Mouse (Mus musculus): Measurements from ENCODE around the gene Pdcd11. TPM values are rescaled to one million over a fixed set of nuclear protein-coding genes. Genes with fewer than 3 reads are reported as not detected.
"Not testable (repeated sequence)": the region's sequence is repeated elsewhere in the genome, so short reads cannot be mapped to it uniquely, and the experiment has no call there.

The Pdcd11 gene
- polyA plus RNA-seq, 1 experiment from 2014 or later, result 10.9 TPM

DNA sequence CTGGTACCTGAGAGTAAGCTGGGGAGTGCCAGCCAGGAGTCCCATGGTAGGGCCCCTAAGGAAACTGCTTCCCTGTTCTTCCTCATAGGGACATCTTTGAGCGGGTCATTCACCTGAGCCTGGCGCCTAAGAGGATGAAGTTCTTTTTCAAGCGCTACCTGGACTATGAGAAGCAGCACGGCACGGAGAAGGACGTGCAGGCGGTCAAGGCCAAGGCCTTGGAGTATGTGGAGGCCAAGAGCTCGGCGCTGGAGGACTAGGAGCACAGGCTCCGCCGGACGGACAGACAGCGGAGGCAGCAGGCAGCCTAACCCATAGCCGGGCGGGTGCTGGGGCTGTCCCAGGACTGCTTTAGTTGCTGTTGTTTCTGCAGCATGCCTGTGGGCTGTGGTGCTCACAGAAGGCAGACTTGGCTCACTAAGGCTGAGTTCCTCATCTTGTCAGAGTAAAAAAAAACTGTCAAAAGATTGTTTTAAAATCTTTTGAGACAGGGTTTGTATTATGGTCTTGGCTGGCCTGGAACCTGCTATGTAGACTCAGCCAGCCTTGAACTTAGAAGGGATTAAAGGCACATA is 40.1 kb downstream of the Pdcd11 start:
- Histone ChIP-seq H3K9me3 (replicated peaks) (no peaks in the 10 kb centered on the region), H3K4me1 (peaks cover 12% of the 10 kb centered on the region; the same call in 1 of the 2 replicates), H3K9ac (no peak overlapping the region), H3K4me2 (no peak overlapping the region), H3K27ac (no peak overlapping the region), H3K4me3 (no peak overlapping the region), H3K27me3 (replicated peaks) (no peaks in the 10 kb centered on the region), H3K36me3 (peaks cover 85% of the 10 kb centered on the region)
- no peak for ATAC-seq
- 86% methylated on average over 15 of the region's 15 CpGs for WGBS (ENCODE audit: insufficient replicate concordance)

DNA sequence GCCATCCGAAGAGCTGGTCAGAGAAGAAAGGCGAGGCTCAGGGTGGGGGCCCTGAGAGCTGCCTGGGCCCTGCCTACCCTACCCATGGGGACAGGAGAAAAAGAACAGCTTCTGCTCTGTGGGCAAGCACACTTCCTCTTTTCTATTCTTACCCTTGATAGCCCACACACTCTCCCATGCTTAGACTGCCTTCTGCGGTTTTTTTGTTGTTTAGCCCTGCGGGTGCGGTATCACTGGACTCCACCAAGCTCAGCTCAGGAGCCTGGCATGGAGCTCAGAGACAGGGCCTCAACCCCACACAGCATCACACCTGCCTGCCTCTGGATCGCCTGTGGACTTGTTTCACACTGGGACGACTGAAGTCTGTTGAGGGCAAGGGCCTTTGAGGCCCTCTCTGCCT is 42.6 kb downstream of the Pdcd11 start:
- no peak overlapping the region for H3K4me2 ChIP-seq
- peaks cover 10% of the 10 kb centered on the region for H3K27me3 ChIP-seq (replicated peaks)
- H3K9me3 ChIP-seq (replicated peaks), result no peaks in the 10 kb centered on the region
- H3K4me3 ChIP-seq, result no peak overlapping the region
- peak; percentile 43; the same call in 1 of the 2 replicates for ATAC-seq
- no peak overlapping the region for H3K27ac ChIP-seq
- WGBS (ENCODE audit: insufficient replicate concordance), result 20% methylated on average over 7 of the region's 7 CpGs
- peaks cover 59% of the 10 kb centered on the region for H3K36me3 ChIP-seq
- H3K4me1 ChIP-seq, result peaks cover 36% of the 10 kb centered on the region
- no peak overlapping the region for H3K9ac ChIP-seq

DNA sequence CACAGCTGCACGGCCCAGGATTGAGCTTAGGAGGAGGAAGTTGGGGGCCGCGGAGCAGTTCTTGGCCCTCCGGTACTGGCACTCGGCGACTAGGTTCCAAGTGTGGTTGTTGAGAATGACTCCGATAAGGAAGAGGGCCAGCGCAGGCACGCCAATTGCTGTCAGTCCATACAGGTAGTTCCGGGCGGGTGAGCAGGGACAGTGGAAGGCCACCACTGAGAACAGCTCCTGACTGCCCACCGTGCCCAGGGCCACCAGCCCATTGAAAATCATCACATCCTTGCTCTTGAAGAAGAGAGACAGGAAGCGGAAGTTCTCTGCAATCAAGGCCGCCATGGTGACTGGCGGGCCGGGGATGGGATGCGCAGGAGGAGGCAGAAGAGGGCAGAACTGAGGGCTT is 45.0 kb downstream of the Pdcd11 start:
- Histone ChIP-seq H3K27ac (no peak overlapping the region), H3K9me3 (replicated peaks) (no peaks in the 10 kb centered on the region), H3K27me3 (replicated peaks) (peaks cover 23% of the 10 kb centered on the region), H3K4me3 (no peak overlapping the region), H3K4me1 (peaks cover 41% of the 10 kb centered on the region), H3K4me2 (no peak overlapping the region), H3K36me3 (peaks cover 35% of the 10 kb centered on the region), H3K9ac (no peak overlapping the region)
- ATAC-seq, result no peak
- 74% methylated on average over 17 of the region's 17 CpGs for WGBS (ENCODE audit: insufficient replicate concordance)

DNA sequence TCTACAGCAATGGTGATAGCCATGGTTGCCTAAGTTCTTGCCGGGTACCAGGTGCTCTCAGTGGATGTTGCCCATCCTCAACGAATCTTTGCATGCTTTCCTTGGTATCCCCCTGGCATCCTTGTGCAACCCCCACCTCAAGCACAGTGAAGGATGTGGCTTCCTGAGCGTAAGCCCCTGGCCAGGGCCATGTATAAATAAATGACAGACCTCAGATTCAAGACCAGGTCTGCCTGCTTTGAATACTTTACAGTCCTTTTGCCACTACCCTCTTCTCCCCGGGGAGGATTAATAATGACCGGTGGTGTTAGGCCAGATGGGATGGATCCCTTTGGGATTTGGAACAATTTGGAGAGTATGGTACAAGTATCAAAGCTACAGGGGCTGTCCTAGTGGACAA is 45.6 kb downstream of the Pdcd11 start:
- Histone ChIP-seq H3K4me2 (no peak overlapping the region), H3K27me3 (replicated peaks) (peaks cover 29% of the 10 kb centered on the region), H3K27ac (no peak overlapping the region), H3K9ac (no peak overlapping the region), H3K4me3 (no peak overlapping the region), H3K9me3 (replicated peaks) (no peaks in the 10 kb centered on the region), H3K36me3 (peaks cover 29% of the 10 kb centered on the region), H3K4me1 (peaks cover 41% of the 10 kb centered on the region)
- 82% methylated on average over 5 of the region's 5 CpGs for WGBS (ENCODE audit: insufficient replicate concordance)
- no peak for ATAC-seq

DNA sequence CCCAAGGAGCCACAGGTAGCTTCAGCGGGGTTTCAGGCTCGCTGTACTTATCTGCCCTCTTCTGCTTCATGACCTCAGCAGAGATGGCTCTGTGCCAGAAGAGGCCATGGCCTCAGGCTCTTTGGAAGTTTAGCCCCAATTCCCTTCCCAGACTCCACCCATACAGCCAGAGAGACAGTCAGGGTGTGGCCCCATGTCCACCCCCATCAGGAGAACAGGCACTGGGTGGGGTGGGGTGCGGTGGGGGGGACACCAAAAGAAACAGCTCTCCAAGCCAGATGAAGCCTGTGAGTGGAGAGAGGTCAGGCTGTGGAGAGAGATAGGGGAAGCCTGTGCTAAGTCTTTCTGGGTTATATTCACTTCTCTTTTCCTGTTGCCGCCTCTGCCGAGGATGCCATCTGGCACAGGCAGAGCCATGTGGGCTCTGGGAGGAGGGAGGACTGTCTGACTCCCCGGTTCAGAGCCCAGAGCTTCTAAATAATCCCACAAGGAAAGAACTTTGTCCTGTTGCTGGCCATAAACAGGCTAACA is 46.5 kb downstream of the Pdcd11 start:
- H3K9ac ChIP-seq, result peak overlapping the region; percentile 59; the same call in 1 of the 2 replicates
- H3K9me3 ChIP-seq (replicated peaks), result no peaks in the 10 kb centered on the region
- peak overlapping the region; percentile 63 for H3K4me2 ChIP-seq
- H3K4me1 ChIP-seq, result peaks cover 41% of the 10 kb centered on the region
- ATAC-seq, result 0 out of 2 replicates have a peak, but pooled peaks have one; percentile 22
- peak overlapping the region; percentile 66; the same call in 1 of the 2 replicates for H3K27ac ChIP-seq
- H3K4me3 ChIP-seq, result peak overlapping the region; percentile 46
- peaks cover 20% of the 10 kb centered on the region for H3K36me3 ChIP-seq
- WGBS (ENCODE audit: insufficient replicate concordance), result 6% methylated on average over 6 of the region's 6 CpGs
- peaks cover 29% of the 10 kb centered on the region for H3K27me3 ChIP-seq (replicated peaks)

DNA sequence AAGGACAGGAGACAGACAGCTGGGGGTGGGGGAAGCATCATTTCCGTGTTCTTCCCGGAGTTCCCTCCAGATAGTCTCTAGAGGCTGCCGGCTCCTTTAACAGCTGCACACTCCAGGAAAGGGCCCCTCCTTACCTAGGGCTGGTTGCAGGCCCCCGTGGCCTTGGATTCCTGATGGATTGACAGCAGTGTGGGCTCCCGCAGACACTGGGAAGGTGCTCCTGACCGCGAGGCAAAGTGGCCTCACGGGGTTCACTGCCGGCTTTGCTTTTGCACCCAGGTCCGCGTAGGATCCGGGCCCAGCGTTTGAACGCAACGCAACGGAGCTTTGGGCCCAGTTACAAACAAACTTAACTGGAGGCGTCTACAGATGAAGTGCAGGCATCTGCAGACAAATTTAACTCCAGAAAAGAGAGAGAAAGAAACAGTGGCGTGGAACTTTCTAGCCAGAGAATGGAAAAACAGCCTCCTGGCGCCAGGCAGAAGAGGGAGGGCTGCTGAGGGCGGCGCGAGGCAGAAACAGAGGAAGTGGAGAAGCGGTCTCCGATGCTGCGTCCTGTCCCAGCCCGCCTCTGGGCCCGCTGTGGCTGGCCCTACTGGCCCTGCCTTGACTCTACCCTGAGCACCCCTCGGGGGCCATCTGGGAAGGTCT is 47.3 kb downstream of the Pdcd11 start, which contains the start of gene Calhm2:
TSS of gene Calhm2 (minus strand) at position 524 of the 651 bp plus-strand sequence.
- 2% methylated on average over 28 of the region's 28 CpGs for WGBS (ENCODE audit: insufficient replicate concordance)
- peak within 1 kb of the TSS; percentile 59 for H3K9ac ChIP-seq

DNA sequence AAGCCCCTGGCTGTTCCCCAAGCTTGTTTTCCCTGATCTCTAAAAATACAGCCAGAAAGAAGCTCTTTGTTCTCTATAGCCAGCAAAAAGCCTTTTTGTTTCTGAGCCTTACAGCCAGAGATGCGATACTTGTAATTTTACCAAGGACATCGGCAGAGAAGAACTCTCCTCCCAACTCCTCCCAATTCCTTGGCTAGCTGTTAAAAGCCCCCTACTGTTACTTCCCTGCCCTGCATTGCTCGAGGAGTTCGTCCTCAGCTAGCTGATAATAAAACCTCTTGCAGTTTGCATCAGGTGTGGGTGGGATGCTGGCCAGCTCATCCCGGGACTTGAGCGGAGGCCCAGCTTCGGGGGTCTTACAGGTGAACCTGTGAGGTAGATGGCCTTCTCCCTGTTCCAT is 49.0 kb downstream of the Pdcd11 start:
- not testable (repeated sequence) for H3K36me3 ChIP-seq; ATAC-seq; H3K9ac ChIP-seq; H3K27ac ChIP-seq; H3K4me2 ChIP-seq; H3K4me3 ChIP-seq; H3K9me3 ChIP-seq (replicated peaks)
- 36% methylated on average over 7 of the region's 7 CpGs for WGBS (ENCODE audit: insufficient replicate concordance)
- peaks cover 37% of the 10 kb centered on the region for H3K27me3 ChIP-seq (replicated peaks)
- peaks cover 31% of the 10 kb centered on the region for H3K4me1 ChIP-seq

More for the DNA sequence above, 47.3 kb downstream of the Pdcd11 start, which contains the start of gene Calhm2:
- ATAC-seq, result no peak
- Histone ChIP-seq H3K4me2 (peak within 1 kb of the TSS; percentile 63), H3K4me3 (peak within 1 kb of the TSS; percentile 46), H3K4me1 (peaks cover 40% of the 10 kb centered on the region), H3K27me3 (replicated peaks) (peaks cover 29% of the 10 kb centered on the region), H3K36me3 (peaks cover 12% of the 10 kb centered on the region), H3K9me3 (replicated peaks) (no peaks in the 10 kb centered on the region), H3K27ac (peak within 1 kb of the TSS; percentile 66)

DNA sequence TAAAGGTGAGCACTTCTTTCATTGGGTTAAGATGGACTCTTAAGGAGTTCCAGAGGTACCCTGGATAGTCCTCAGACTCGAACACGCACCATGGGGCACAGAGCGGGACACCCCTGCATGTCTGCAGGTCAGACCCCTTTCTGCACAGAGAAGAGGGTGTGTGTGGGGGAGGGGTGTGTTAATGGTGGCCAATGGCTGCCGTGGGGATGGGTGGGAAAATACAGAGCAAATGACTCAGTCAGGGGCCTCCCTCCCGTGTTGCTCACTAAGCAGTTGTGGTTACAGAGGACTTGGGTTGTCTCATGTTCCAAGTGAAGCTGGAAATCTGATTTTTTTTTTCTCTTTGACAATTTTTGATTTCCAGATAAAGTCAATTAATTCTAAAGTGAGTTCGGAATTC is 51.9 kb downstream of the Pdcd11 start:
- peaks cover 33% of the 10 kb centered on the region for H3K27me3 ChIP-seq (replicated peaks)
- H3K9ac ChIP-seq, result no peak overlapping the region
- H3K4me1 ChIP-seq, result peaks cover 11% of the 10 kb centered on the region
- no peaks in the 10 kb centered on the region for H3K36me3 ChIP-seq
- 52% methylated on average over 6 of the region's 6 CpGs for WGBS (ENCODE audit: insufficient replicate concordance)
- no peak for ATAC-seq
- no peak overlapping the region for H3K4me3 ChIP-seq
- no peak overlapping the region for H3K4me2 ChIP-seq
- no peaks in the 10 kb centered on the region for H3K9me3 ChIP-seq (replicated peaks)
- H3K27ac ChIP-seq, result no peak overlapping the region

DNA sequence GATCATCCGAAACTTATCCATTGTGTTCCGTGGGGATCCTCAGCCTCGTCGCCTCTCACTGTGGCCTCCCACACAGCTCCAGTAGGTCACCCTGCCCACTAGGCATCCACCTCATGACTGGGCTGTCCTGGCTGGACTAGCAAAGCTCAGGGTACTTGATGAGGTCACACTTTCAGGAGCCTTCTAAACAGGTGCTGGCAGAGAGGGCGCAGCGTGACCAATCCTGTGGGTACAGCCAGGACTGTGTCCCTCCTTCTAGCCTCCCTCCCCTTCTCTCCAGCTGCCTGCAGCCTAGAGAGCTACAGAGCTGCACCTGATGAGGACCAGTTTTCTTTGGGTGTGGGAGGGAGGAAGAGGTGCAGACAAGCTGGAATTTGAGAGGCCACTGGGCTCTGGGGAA is 53.6 kb downstream of the Pdcd11 start, which contains the start of gene Calhm1:
TSS of gene Calhm1 (minus strand) at position 101 of the 400 bp plus-strand sequence.
- Histone ChIP-seq H3K4me3 (no peak within 1 kb of the TSS), H3K27ac (no peak within 1 kb of the TSS), H3K27me3 (replicated peaks) (peaks cover 28% of the 10 kb centered on the region), H3K36me3 (no peaks in the 10 kb centered on the region), H3K4me2 (no peak within 1 kb of the TSS), H3K9ac (no peak within 1 kb of the TSS), H3K9me3 (replicated peaks) (no peaks in the 10 kb centered on the region), H3K4me1 (no peaks in the 10 kb centered on the region)
- 90% methylated on average over 6 of the region's 6 CpGs for WGBS (ENCODE audit: insufficient replicate concordance)
- ATAC-seq, result no peak

DNA sequence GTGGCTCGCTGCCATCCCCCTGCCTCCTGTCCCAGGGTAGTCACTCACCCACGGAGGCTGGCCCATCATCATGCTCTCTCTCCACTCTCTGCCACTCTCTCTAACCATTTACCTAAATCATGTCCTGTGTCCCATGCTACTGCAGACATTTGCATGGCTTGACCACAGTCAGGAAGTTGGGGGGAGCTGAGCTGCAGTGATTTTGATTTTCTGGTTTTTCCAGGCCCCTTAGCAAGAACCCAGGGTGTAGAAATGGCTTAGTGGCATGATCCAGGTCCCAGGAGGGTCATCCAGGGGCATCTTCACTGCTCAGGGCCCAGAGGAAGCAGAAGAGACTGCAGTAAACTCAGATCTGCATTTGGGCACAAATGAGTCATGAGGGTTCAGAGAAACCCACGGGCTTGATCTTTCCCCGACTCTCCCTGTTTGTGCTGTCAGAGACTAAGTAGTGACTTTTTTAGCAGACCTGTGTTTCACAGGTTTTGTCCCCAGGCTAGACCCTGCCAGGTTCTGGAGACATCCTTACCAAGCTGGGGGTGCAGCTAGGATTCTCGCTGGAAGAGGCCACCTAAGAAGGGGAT is 57.8 kb downstream of the Pdcd11 start:
- Histone ChIP-seq H3K4me1 (no peaks in the 10 kb centered on the region), H3K4me2 (no peak overlapping the region), H3K27me3 (replicated peaks) (peaks cover 56% of the 10 kb centered on the region), H3K36me3 (no peaks in the 10 kb centered on the region), H3K27ac (no peak overlapping the region), H3K4me3 (no peak overlapping the region), H3K9ac (no peak overlapping the region), H3K9me3 (replicated peaks) (no peaks in the 10 kb centered on the region)
- WGBS (ENCODE audit: insufficient replicate concordance), result 51% methylated on average over 5 of the region's 5 CpGs
- no peak for ATAC-seq

DNA sequence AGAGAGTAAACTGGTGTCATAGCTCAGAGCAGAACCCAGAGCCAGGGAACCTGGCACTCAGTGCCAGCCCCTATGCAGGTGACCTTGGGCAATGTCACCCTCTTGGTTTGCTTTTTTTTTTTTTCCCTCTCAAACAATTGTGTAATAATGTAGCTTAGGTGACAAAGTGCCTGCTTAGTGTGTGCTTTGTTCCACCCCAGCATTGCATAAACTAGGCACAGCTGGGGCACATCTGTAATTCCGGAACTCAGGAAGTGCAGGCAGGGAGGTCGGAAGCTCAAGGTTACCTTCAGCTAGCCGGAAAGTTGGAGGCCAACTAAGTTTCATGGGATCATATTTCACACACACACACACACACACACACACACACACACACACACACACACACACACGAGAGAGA is 59.3 kb downstream of the Pdcd11 start:
- Histone ChIP-seq H3K27ac (no peak overlapping the region), H3K36me3 (no peaks in the 10 kb centered on the region), H3K4me1 (no peaks in the 10 kb centered on the region), H3K4me2 (no peak overlapping the region), H3K4me3 (no peak overlapping the region), H3K9me3 (replicated peaks) (no peaks in the 10 kb centered on the region), H3K27me3 (replicated peaks) (peaks cover 49% of the 10 kb centered on the region), H3K9ac (no peak overlapping the region)
- no peak for ATAC-seq
- WGBS (ENCODE audit: insufficient replicate concordance), result 47% methylated on average over 4 of the region's 4 CpGs

Measured in liver, embryonic 12.5 days (tissue).